Mouse (Mus musculus): ENCODE measurements around the gene Gpd1. TPM values are rescaled to one million over a fixed set of nuclear protein-coding genes. Genes with fewer than 3 reads are reported as not detected.
"Not testable (repeated sequence)": the region's sequence is repeated elsewhere in the genome, so short reads cannot be mapped to it uniquely, and the experiment has no call there.

Gene Gpd1
- total RNA-seq, 1 experiment from 2014 or later = 1,562 TPM

- DNase-seq = peak; percentile 96
Observed at GRCm38 (mm10) chr15:99772277-99772880, 55.1 kb downstream of the Gpd1 start.

- not testable (repeated sequence) for DNase-seq
Observed at GRCm38 (mm10) chr15:99772881-99772924, 55.4 kb downstream of the Gpd1 start, which contains the start of gene Cers5. TSS of gene Cers5 (minus strand) at chr15:99772885.

GRCm38 (mm10) chr15:99772925-99773324, 55.6 kb downstream of the Gpd1 start:
- DNase-seq = no peak

Other genes with a start within 250 kb of the Gpd1 start
- gene Bcdin3d, start 242.8 kb upstream of the Gpd1 start, total RNA-seq (2021) = 3.9 and 6.8 TPM in 2 replicates
- gene Faim2, start 189.3 kb upstream of the Gpd1 start, total RNA-seq (2021) = 16.3 and 17.2 TPM in 2 replicates
- gene Aqp2, start 138.5 kb upstream of the Gpd1 start, total RNA-seq (2021) = 1.4 and 1.7 TPM in 2 replicates
- 2.1 and 2.3 TPM in 2 replicates for gene Aqp5, start 126.7 kb upstream of the Gpd1 start, total RNA-seq (2021)
- not detected in 2 replicates for gene Aqp6, start 116.1 kb upstream of the Gpd1 start, total RNA-seq (2021)
- gene Racgap1, start 65.9 kb upstream of the Gpd1 start, total RNA-seq (2021) = 25.3 and 28.5 TPM in 2 replicates
- 0.70 and 0.75 TPM in 2 replicates for gene Asic1, start 47.1 kb upstream of the Gpd1 start, total RNA-seq (2021)
- gene Smarcd1, start 15.4 kb upstream of the Gpd1 start, total RNA-seq (2021) = 40.0 and 57.6 TPM in 2 replicates
- gene Gm17349, start 12.0 kb upstream of the Gpd1 start, total RNA-seq (2021) = 17.6 and 18.1 TPM in 2 replicates
- 177 and 199 TPM in 2 replicates for gene Cox14, start 8.1 kb downstream of the Gpd1 start, total RNA-seq (2021)
- gene Cers5, start 55.4 kb downstream of the Gpd1 start, total RNA-seq (2021) = 40.9 and 42.7 TPM in 2 replicates
- 37.4 and 39.9 TPM in 2 replicates for gene Lima1, start 157.9 kb downstream of the Gpd1 start, total RNA-seq (2021)
- 0.04 and 0.07 TPM in 2 replicates for gene Fam186a, start 249.5 kb downstream of the Gpd1 start, total RNA-seq (2021)

Data from adrenal gland, postnatal 14 days (tissue).